Mouse (Mus musculus): ENCODE results near the gene R3hdm2. TPM values are rescaled to one million over a fixed set of nuclear protein-coding genes. Genes with fewer than 3 reads are reported as not detected.
A peak's percentile ranks its signal among the peaks of the same experiment; 100 is the strongest.

R3hdm2 gene
- polyA plus RNA-seq, 1 experiment, result 63.4 TPM

- Histone ChIP-seq H3K27me3 (ENCODE audit: control insufficient read depth, insufficient read depth, insufficient read length) (peaks cover 5% of the 10 kb centered on the region), H3K4me3 (peak overlapping the region; percentile 0), H3K79me2 (ENCODE audit: control insufficient read depth, insufficient read depth) (no peaks in the 10 kb centered on the region), H3ac (ENCODE audit: control insufficient read depth, insufficient read length) (no peak overlapping the region), H3K4me2 (ENCODE audit: low read depth) (peak overlapping the region; percentile 69), H3K36me3 (ENCODE audit: control insufficient read depth, insufficient read depth) (no peaks in the 10 kb centered on the region)
- TF ChIP-seq MYOD1 (IDR thresholded peaks at IDR 0.05; ENCODE audit: control insufficient read depth in 1 of 3, insufficient read length in 2 of 3, low read depth in 2 of 3) (no peak), REST (IDR thresholded peaks at IDR 0.05; ENCODE audit: insufficient read depth, insufficient read length) (no peak), POLR2AphosphoS2 (IDR thresholded peaks at IDR 0.05; ENCODE audit: insufficient read length, low read depth) (no peak), CEBPB (IDR thresholded peaks at IDR 0.05; ENCODE audit: insufficient read depth, poor library complexity, severe bottlenecking) (no peak), MAX (IDR thresholded peaks at IDR 0.05; ENCODE audit: low read depth) (no peak), E2F4 (IDR thresholded peaks at IDR 0.05; ENCODE audit: insufficient read depth) (no peak), USF1 (IDR thresholded peaks at IDR 0.05; ENCODE audit: low read depth) (no peak), SRF (IDR thresholded peaks at IDR 0.05; ENCODE audit: control insufficient read depth, insufficient read length, low read depth) (no peak), MYOG (IDR thresholded peaks at IDR 0.05; ENCODE audit: control insufficient read depth in 1 of 3, insufficient read depth in 1 of 3, insufficient read length in 2 of 3, low read depth in 2 of 3) (no peak), TCF3 (IDR thresholded peaks at IDR 0.05; ENCODE audit: insufficient read length, low read depth) (no peak), POLR2A (IDR thresholded peaks at IDR 0.05; ENCODE audit: insufficient read length, low read depth) (no peak), TCF12 (IDR thresholded peaks at IDR 0.05; ENCODE audit: insufficient read depth, poor library complexity, severe bottlenecking) (no peak)
Observed at GRCm38 (mm10) chr10:127350594-127351284, 29.4 kb upstream of the R3hdm2 start.

- TF ChIP-seq TCF3 (IDR thresholded peaks at IDR 0.05; ENCODE audit: insufficient read length, low read depth) (no peak), REST (IDR thresholded peaks at IDR 0.05; ENCODE audit: insufficient read depth, insufficient read length) (no peak), SRF (IDR thresholded peaks at IDR 0.05; ENCODE audit: control insufficient read depth, insufficient read length, low read depth) (no peak), E2F4 (IDR thresholded peaks at IDR 0.05; ENCODE audit: insufficient read depth) (no peak), USF1 (IDR thresholded peaks at IDR 0.05; ENCODE audit: low read depth) (no peak), TCF12 (IDR thresholded peaks at IDR 0.05; ENCODE audit: insufficient read depth, poor library complexity, severe bottlenecking) (no peak), MYOG (IDR thresholded peaks at IDR 0.05; ENCODE audit: control insufficient read depth in 1 of 3, insufficient read depth in 1 of 3, insufficient read length in 2 of 3, low read depth in 2 of 3) (no peak), POLR2A (IDR thresholded peaks at IDR 0.05; ENCODE audit: insufficient read length, low read depth) (no peak), MAX (IDR thresholded peaks at IDR 0.05; ENCODE audit: low read depth) (no peak), MYOD1 (IDR thresholded peaks at IDR 0.05; ENCODE audit: control insufficient read depth in 1 of 3, insufficient read length in 2 of 3, low read depth in 2 of 3) (no peak)
- Histone ChIP-seq H3K79me2 (ENCODE audit: control insufficient read depth, insufficient read depth) (no peaks in the 10 kb centered on the region), H3K4me3 (peak overlapping the region; percentile 0), H3ac (ENCODE audit: control insufficient read depth, insufficient read length) (no peak overlapping the region), H3K36me3 (ENCODE audit: control insufficient read depth, insufficient read depth) (no peaks in the 10 kb centered on the region), H3K27me3 (ENCODE audit: control insufficient read depth, insufficient read depth, insufficient read length) (peaks cover 10% of the 10 kb centered on the region), H3K4me2 (ENCODE audit: low read depth) (peak overlapping the region; percentile 69)
Observed at GRCm38 (mm10) chr10:127351285-127351595, 28.9 kb upstream of the R3hdm2 start.

- Histone ChIP-seq H3ac (ENCODE audit: control insufficient read depth, insufficient read length) (no peak overlapping the region), H3K36me3 (ENCODE audit: control insufficient read depth, insufficient read depth) (no peaks in the 10 kb centered on the region), H3K79me2 (ENCODE audit: control insufficient read depth, insufficient read depth) (no peaks in the 10 kb centered on the region), H3K4me3 (no peak overlapping the region), H3K4me2 (ENCODE audit: low read depth) (peak overlapping the region; percentile 10), H3K27me3 (ENCODE audit: control insufficient read depth, insufficient read depth, insufficient read length) (peaks cover 12% of the 10 kb centered on the region)
- no peak for TF ChIP-seq E2F4 (IDR thresholded peaks at IDR 0.05; ENCODE audit: insufficient read depth)
- TF ChIP-seq MYOG (IDR thresholded peaks at IDR 0.05; ENCODE audit: control insufficient read depth in 1 of 3, insufficient read depth in 1 of 3, insufficient read length in 2 of 3, low read depth in 2 of 3), result no peak
- no peak for TF ChIP-seq TCF12 (IDR thresholded peaks at IDR 0.05; ENCODE audit: insufficient read depth, poor library complexity, severe bottlenecking)
- no peak for TF ChIP-seq MAX (IDR thresholded peaks at IDR 0.05; ENCODE audit: low read depth)
- TF ChIP-seq CEBPB (IDR thresholded peaks at IDR 0.05; ENCODE audit: insufficient read depth, poor library complexity, severe bottlenecking), result no peak
- TF ChIP-seq USF1 (IDR thresholded peaks at IDR 0.05; ENCODE audit: low read depth), result no peak
- no peak for TF ChIP-seq TCF3 (IDR thresholded peaks at IDR 0.05; ENCODE audit: insufficient read length, low read depth)
- TF ChIP-seq REST (IDR thresholded peaks at IDR 0.05; ENCODE audit: insufficient read depth, insufficient read length), result no peak
- no peak for TF ChIP-seq POLR2AphosphoS2 (IDR thresholded peaks at IDR 0.05; ENCODE audit: insufficient read length, low read depth)
- TF ChIP-seq MYOD1 (IDR thresholded peaks at IDR 0.05; ENCODE audit: control insufficient read depth in 1 of 3, insufficient read length in 2 of 3, low read depth in 2 of 3), result no peak
- TF ChIP-seq POLR2A (IDR thresholded peaks at IDR 0.05; ENCODE audit: insufficient read length, low read depth), result no peak
- TF ChIP-seq SRF (IDR thresholded peaks at IDR 0.05; ENCODE audit: control insufficient read depth, insufficient read length, low read depth), result no peak
Observed at GRCm38 (mm10) chr10:127351719-127352118, 28.4 kb upstream of the R3hdm2 start.

GRCm38 (mm10) chr10:127352187-127352586, 27.9 kb upstream of the R3hdm2 start:
- TF ChIP-seq SRF (IDR thresholded peaks at IDR 0.05; ENCODE audit: control insufficient read depth, insufficient read length, low read depth) (no peak), MAX (IDR thresholded peaks at IDR 0.05; ENCODE audit: low read depth) (no peak), REST (IDR thresholded peaks at IDR 0.05; ENCODE audit: insufficient read depth, insufficient read length) (no peak), TCF3 (IDR thresholded peaks at IDR 0.05; ENCODE audit: insufficient read length, low read depth) (no peak), USF1 (IDR thresholded peaks at IDR 0.05; ENCODE audit: low read depth) (no peak), TCF12 (IDR thresholded peaks at IDR 0.05; ENCODE audit: insufficient read depth, poor library complexity, severe bottlenecking) (no peak)
- Histone ChIP-seq H3K79me2 (ENCODE audit: control insufficient read depth, insufficient read depth) (no peaks in the 10 kb centered on the region), H3K36me3 (ENCODE audit: control insufficient read depth, insufficient read depth) (no peaks in the 10 kb centered on the region), H3K4me2 (ENCODE audit: low read depth) (peak overlapping the region; percentile 10), H3K4me3 (no peak overlapping the region), H3ac (ENCODE audit: control insufficient read depth, insufficient read length) (no peak overlapping the region), H3K27me3 (ENCODE audit: control insufficient read depth, insufficient read depth, insufficient read length) (peaks cover 16% of the 10 kb centered on the region)

Data from myocyte (in vitro differentiated cells).